Mouse (Mus musculus) liver, embryonic 13.5 days (tissue): Measurements from ENCODE around the gene Nop9. TPM values are rescaled to one million over a fixed set of nuclear protein-coding genes. Genes with fewer than 3 reads are reported as not detected.
A peak's percentile ranks its signal among the peaks of the same experiment; 100 is the strongest.

ENCODE experiments used
- ATAC-seq: fragments of 200-750 bp; cut with Nextera tagmentation; 2 replicates; pipeline ENCODE4 v1.8.0; 2017; ENCODE audit warnings: low read depth, mild to moderate bottlenecking, moderate number of reproducible peaks, moderate library complexity
- DNase-seq: peaks from one replicate; pipeline ENCODE4 v3.0.0; 2022
- H3K27ac ChIP-seq: fragments of 300-500 bp; sonication (generic); 2 replicates; pipeline ENCODE4 v1.5.1; 2015; ENCODE audit warnings: moderate library complexity, mild to moderate bottlenecking, inconsistent platforms
- H3K27me3 ChIP-seq: fragments of 300-500 bp; sonication (generic); 2 replicates; pipeline ENCODE4 v1.6.1; 2015; ENCODE audit warnings: mild to moderate bottlenecking, inconsistent platforms
- H3K36me3 ChIP-seq: fragments of 300-500 bp; sonication (generic); 2 replicates; pipeline ENCODE4 v1.6.1; 2015; ENCODE audit warnings: mild to moderate bottlenecking, inconsistent platforms
- H3K4me1 ChIP-seq: fragments of 300-500 bp; sonication (generic); replicated peaks from 2 replicates; pipeline ENCODE4 v1.6.1; 2015; ENCODE audit warnings: inconsistent platforms
- H3K4me2 ChIP-seq: fragments of 300-500 bp; sonication (generic); 2 replicates; pipeline ENCODE4 v1.6.1; 2015; ENCODE audit warnings: inconsistent platforms, mild to moderate bottlenecking, moderate library complexity
- H3K4me3 ChIP-seq: fragments of 300-500 bp; sonication (generic); replicated peaks from 2 replicates; pipeline ENCODE4 v1.5.1; 2015; ENCODE audit warnings: mild to moderate bottlenecking, inconsistent platforms
- H3K9ac ChIP-seq: fragments of 300-500 bp; sonication (generic); 2 replicates; pipeline ENCODE4 v1.6.1; 2015; ENCODE audit warnings: mild to moderate bottlenecking, inconsistent platforms
- H3K9me3 ChIP-seq: fragments of 300-500 bp; sonication (generic); replicated peaks from 2 replicates; pipeline ENCODE4 v1.6.1; 2016; ENCODE audit warnings: inconsistent platforms
- WGBS: fragments of 180-500 bp; shearing (Covaris S2); methylation state at CpG from one replicate; pipeline ENCODE4 v1.1.7; 2015; ENCODE audit not compliant: insufficient replicate concordance; 5-methylcytosine and 5-hydroxymethylcytosine counted together
- polyA plus RNA-seq: library from polyadenylated mRNA; unstranded; fragments of >200 nt; fragmentation: Nextera tagmentation; extraction: Ambion mirVana; gene quantifications from 2 replicates; pipeline ENCODE4 v1.2.1, GENCODE M21; 2015

The Nop9 gene
- polyA plus RNA-seq: 41.9 and 42.8 TPM in 2 replicates

DNA sequence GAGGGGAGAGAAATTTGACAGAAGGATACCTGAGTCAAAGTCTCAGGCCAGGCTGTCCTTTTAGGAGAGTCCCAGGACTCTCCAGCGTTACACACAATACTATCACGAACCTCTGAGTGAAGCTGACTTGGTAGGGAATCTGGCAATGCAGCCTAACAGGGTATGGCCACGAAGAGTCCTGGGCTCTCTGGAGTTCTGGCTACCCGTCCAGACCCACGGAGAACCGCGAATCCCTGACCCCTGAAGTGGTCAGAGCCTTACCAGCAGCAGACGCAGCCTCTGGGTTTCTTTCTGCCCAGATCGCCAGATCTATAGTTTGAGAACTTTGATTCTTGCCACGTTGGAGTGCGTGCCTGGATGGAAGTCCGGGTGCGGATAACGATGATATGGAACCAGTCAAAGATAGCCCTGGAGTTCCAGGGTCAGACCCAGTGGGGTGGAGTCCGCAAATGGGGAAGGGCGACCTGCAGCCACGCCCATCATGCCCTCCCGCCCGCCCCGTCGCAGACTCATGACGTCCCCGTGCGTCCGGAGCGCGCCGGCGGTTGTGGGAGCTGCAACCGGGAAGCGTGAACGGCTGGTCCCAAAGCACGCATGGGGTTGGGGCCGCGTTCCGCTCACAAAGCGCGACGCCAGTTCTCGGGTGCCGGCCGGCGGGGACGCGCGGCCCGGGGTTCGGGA, at the start of gene Nop9, which contains the start of gene Dhrs1:
Nop9 (plus strand) TSS at position 514 of the 681 bp plus-strand sequence.
Dhrs1 (minus strand) TSS at position 511 of the 681 bp plus-strand sequence.
- Histone ChIP-seq H3K4me1 (peaks cover 39% of the 10 kb centered on the region), H3K27me3 (no peaks in the 10 kb centered on the region), H3K27ac (peak within 1 kb of the TSS; percentile 72), H3K4me3 (peak within 1 kb of the TSS; percentile 86), H3K36me3 (peaks cover 38% of the 10 kb centered on the region), H3K9ac (peak within 1 kb of the TSS; percentile 86), H3K9me3 (no peaks in the 10 kb centered on the region), H3K4me2 (peak within 1 kb of the TSS; percentile 93)
- ATAC-seq: peak; percentile 89
- DNase-seq: peak; percentile 84
- WGBS: 3% methylated on average over 46 of the region's 48 CpGs

DNA sequence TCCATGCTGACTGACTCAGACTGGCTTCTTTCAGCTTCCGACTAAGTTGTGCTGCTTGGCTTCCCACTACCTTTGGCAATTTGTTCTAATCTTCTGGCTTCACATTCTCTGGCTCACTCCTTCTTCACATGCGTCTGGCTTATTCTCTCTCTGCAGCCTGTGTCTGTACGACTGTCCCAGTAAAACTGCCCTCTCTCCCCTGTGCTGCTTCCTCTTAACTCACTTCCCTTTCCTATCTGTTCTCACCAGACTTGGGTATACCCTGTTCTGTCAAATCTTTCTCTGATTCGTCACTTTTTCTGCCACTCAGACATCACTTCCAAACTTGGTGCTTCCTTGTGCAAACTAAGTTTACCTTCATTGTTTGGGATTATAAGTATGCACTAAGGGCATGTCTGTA, 48.3 kb upstream of the Nop9 start:
- Histone ChIP-seq H3K4me2 (no peak overlapping the region), H3K27ac (peak overlapping the region; percentile 45; the same call in 1 of the 2 replicates), H3K4me1 (0 out of 2 replicates have a peak, but pooled peaks cover 3% of the 10 kb centered on the region), H3K9ac (no peak overlapping the region), H3K27me3 (no peaks in the 10 kb centered on the region), H3K4me3 (no peak overlapping the region), H3K36me3 (no peaks in the 10 kb centered on the region), H3K9me3 (peaks cover 3% of the 10 kb centered on the region; the same call in 1 of the 2 replicates)
- WGBS: 42% methylated on average over 4 of the region's 4 CpGs
- no peak for ATAC-seq
- DNase-seq: no peak

DNA sequence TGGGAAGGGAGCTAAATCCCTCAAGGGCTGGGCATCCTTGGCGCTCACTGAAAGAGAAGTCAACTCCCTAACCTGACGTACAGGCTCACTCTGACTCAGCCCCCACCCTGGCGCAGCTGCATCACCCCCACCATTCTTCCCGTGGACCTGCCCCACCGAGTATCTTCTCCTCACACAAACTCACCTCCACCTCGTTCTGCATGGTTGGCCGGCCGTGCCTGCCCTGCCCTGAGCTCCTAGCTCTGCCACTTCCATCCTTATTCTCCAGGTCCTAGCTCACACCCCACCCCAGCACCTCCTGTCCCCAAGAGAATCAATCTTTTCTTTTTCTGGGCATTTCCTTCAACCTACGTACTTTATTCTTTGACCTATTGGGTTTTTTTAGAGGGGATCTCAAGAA, 44.4 kb upstream of the Nop9 start:
- no peak overlapping the region for H3K4me3 ChIP-seq
- no peaks in the 10 kb centered on the region for H3K36me3 ChIP-seq
- no peak overlapping the region for H3K27ac ChIP-seq
- H3K27me3 ChIP-seq: no peaks in the 10 kb centered on the region
- H3K4me1 ChIP-seq: peaks cover 11% of the 10 kb centered on the region
- no peak overlapping the region for H3K4me2 ChIP-seq
- DNase-seq (no peak), ATAC-seq (no peak)
- WGBS: 68% methylated on average over 9 of the region's 9 CpGs
- no peak overlapping the region for H3K9ac ChIP-seq
- no peaks in the 10 kb centered on the region for H3K9me3 ChIP-seq

DNA sequence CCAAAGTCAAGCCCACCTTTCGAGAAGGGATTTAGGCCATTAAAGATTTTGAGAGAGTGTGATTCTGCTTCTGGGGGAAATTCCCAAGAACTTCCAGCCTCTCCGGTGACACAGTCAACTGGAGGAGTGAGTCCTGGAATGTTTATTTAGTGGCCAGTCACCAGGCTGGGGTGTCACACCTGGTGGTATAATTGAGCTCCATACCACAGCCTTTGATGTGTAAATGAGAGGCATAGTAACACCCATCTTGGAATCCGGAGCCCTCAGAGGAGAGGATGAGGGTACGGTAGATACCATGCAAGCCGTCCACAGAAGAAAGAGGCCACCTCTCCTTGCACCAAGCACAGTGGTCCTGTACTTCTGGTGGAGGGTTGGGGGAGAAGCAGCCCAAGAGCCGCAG, 42.7 kb upstream of the Nop9 start:
- Histone ChIP-seq H3K27ac (no peak overlapping the region), H3K4me1 (peaks cover 27% of the 10 kb centered on the region), H3K9ac (no peak overlapping the region), H3K36me3 (no peaks in the 10 kb centered on the region), H3K27me3 (no peaks in the 10 kb centered on the region), H3K4me3 (no peak overlapping the region), H3K4me2 (no peak overlapping the region), H3K9me3 (no peaks in the 10 kb centered on the region)
- ATAC-seq: no peak
- no peak for DNase-seq
- WGBS: 70% methylated on average over 6 of the region's 6 CpGs

DNA sequence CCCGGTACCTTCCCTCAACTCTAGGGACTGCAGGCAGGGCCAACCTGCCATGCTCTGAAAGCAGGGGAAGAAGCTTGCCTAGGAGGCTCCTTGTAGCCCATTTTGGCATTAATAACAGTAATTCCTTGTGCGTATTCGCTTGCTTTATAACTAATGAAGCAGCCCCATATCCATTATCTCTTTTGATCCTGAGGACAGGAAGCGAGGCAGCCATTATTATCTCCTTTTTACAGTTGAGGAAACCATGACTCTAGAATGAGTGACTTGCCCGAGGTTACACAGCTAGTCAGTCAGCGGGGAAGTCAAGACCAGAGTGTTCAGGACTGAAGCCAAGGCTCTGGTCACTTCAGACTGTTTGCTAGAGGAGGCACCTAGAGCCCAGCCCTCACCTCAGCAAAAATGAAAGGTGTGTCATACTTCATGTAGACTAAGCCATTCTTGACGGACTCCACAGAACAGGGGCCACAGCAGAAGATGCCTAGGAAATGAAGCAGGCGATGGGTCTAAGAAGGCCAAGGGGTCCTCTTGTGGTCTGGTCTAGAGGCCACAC, 39.4 kb upstream of the Nop9 start:
- no peak overlapping the region for H3K4me2 ChIP-seq
- WGBS: 44% methylated on average over 8 of the region's 8 CpGs
- H3K9me3 ChIP-seq: no peaks in the 10 kb centered on the region
- H3K9ac ChIP-seq: no peak overlapping the region
- no peaks in the 10 kb centered on the region for H3K27me3 ChIP-seq
- no peak overlapping the region for H3K27ac ChIP-seq
- DNase-seq (no peak), ATAC-seq (0 out of 2 replicates have a peak, but pooled peaks have one; percentile 6)
- H3K4me1 ChIP-seq: peaks cover 32% of the 10 kb centered on the region
- H3K4me3 ChIP-seq: no peak overlapping the region
- no peaks in the 10 kb centered on the region for H3K36me3 ChIP-seq

DNA sequence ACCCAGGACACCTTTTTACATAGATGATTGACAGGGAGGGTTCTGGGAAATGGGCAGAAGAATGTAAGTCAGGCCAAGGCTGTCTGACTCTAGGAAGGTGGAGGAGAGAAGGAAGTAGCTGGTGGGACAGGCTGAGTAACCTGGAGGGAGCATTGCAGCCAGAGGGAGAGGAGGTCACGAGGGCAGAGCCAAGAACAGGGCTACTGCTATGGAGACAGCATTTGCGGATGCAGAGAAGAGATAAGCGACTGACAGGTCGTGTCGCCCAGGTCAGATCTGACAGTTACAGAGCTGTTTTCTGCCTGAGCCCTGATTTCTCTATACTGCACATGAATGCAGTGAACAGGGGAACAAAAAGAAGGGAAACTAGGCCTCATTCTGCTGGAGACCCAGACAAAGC, 38.1 kb upstream of the Nop9 start:
- Histone ChIP-seq H3K9ac (no peak overlapping the region), H3K27ac (no peak overlapping the region), H3K27me3 (peaks cover 5% of the 10 kb centered on the region; the same call in 1 of the 2 replicates), H3K4me3 (no peak overlapping the region), H3K4me2 (no peak overlapping the region), H3K4me1 (peaks cover 37% of the 10 kb centered on the region), H3K36me3 (no peaks in the 10 kb centered on the region), H3K9me3 (no peaks in the 10 kb centered on the region)
- DNase-seq (peak; percentile 26), ATAC-seq (peak; percentile 68)
- WGBS: 7% methylated on average over 5 of the region's 5 CpGs

DNA sequence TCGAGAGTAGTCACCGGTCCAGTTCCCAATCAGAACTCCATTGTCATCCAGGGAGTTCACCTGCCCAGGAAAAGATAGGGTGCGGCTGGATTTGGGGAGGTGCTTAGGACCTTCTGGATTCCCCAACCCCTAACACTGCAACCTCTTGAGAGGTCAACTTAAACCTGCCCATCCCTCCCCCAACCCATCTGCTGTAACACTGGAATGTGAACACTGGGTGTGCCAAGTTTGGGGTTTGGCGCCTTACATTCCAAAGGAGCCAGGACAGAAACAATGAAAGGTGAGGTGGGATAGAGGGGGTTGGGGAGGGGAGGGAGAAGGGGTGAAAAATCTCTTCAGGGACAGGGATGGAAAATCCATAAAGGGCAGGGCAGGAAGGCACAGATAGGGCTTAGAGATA, 36.0 kb upstream of the Nop9 start:
- Histone ChIP-seq H3K9ac (no peak overlapping the region), H3K4me3 (no peak overlapping the region), H3K27ac (no peak overlapping the region), H3K9me3 (no peaks in the 10 kb centered on the region), H3K4me1 (peaks cover 56% of the 10 kb centered on the region), H3K36me3 (no peaks in the 10 kb centered on the region), H3K27me3 (peaks cover 11% of the 10 kb centered on the region), H3K4me2 (no peak overlapping the region)
- ATAC-seq (no peak), DNase-seq (no peak)
- WGBS: 83% methylated on average over 4 of the region's 4 CpGs

DNA sequence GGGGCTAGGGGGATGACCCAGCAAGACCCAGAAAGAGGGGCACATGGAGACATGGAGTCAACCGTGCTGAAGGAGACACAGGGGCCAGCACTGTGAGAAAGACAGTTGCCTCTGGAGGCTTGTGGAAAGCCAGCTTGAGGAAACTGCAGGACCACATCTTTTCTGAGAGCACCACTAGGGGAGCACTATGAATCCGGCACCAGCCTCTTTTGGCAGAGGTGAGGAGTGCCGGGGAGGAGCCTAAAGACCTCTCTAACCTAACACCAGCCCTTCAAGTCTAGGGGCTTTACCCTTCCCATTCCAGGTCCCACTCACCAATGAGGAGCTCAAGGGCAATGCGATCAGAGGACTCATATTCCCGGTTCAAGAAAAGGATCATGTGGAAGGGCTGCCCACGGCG, 33.7 kb upstream of the Nop9 start:
- H3K27ac ChIP-seq: no peak overlapping the region
- no peak for DNase-seq
- H3K36me3 ChIP-seq: peaks cover 6% of the 10 kb centered on the region; the same call in 1 of the 2 replicates
- H3K27me3 ChIP-seq: peaks cover 11% of the 10 kb centered on the region
- peaks cover 50% of the 10 kb centered on the region for H3K4me1 ChIP-seq
- H3K9me3 ChIP-seq: no peaks in the 10 kb centered on the region
- no peak overlapping the region for H3K9ac ChIP-seq
- H3K4me3 ChIP-seq: no peak overlapping the region
- ATAC-seq: no peak
- 68% methylated on average over 7 of the region's 7 CpGs for WGBS
- H3K4me2 ChIP-seq: no peak overlapping the region

DNA sequence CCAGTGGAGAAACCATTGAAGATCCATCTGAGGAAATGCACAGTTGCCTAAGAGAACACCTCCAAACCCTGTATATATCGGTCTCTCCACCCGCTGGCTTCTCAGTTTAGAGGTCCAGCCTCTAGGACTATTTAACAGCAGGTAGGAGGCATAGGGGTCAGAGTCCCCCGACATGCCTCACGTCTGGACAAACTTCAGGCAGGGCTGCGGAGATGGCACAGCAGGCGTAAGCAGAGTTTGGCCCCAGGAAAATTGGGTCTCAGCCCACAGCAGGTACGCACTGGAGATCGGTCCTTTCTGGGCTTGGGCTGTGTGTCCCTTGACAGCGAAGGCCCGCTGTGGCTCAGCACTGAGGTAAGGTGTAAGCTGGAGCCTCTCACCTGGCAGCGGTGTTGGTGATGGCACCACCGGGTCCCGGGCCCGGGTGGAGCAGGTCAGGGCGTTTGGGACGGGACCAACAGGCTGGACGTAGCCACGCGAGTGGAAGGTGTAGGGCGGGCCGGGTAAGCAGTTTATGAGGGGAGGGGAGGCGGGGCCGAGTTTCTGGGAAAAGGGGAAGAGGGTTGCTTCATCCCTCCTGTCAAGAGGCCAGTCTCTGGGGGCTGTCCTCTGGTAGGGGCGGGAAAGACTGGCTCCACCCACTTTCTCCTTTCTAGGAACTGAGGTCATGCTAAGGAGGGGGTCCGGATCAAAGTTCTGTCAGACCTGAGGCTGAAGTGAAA, 32.3 kb upstream of the Nop9 start:
- Histone ChIP-seq H3K4me2 (peak overlapping the region; percentile 68), H3K4me1 (peaks cover 39% of the 10 kb centered on the region), H3K36me3 (peaks cover 17% of the 10 kb centered on the region; the same call in 1 of the 2 replicates), H3K4me3 (peak overlapping the region; percentile 42), H3K9me3 (no peaks in the 10 kb centered on the region), H3K27me3 (peaks cover 11% of the 10 kb centered on the region), H3K9ac (peak overlapping the region; percentile 49; the same call in 1 of the 2 replicates), H3K27ac (no peak overlapping the region)
- peak; percentile 31 for DNase-seq
- WGBS: 13% methylated on average over 25 of the region's 25 CpGs
- ATAC-seq: peak; percentile 68

DNA sequence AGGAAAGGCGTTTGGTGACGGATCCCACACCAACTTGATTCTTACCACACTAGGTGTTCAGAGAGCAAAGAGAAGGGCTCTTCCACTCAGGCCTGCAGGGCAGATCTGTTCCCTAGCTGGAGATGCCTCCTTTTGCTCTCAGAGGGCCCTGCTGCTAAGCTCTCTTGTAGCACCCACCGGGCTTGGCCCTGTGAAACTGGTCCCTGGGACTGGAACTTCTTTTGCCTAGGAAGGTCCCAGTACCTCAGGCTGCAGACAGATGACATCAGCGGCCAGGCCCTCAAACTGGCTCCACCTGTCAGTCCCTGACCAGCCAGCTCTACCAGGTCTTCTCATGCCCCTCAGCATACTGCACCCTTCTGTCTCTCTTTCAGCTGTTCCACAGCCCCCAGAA, 31.8 kb upstream of the Nop9 start, which contains the start of gene Tgm1:
Tgm1 (minus strand) TSS at position 198 of the 394 bp plus-strand sequence.
- peak within 1 kb of the TSS; percentile 42 for H3K4me3 ChIP-seq
- peaks cover 11% of the 10 kb centered on the region for H3K27me3 ChIP-seq
- peak within 1 kb of the TSS; percentile 49; the same call in 1 of the 2 replicates for H3K9ac ChIP-seq
- H3K27ac ChIP-seq: no peak within 1 kb of the TSS
- 23% methylated on average over 4 of the region's 4 CpGs for WGBS
- DNase-seq (no peak), ATAC-seq (no peak)
- peak within 1 kb of the TSS; percentile 68 for H3K4me2 ChIP-seq
- H3K4me1 ChIP-seq: peaks cover 39% of the 10 kb centered on the region
- peaks cover 22% of the 10 kb centered on the region for H3K36me3 ChIP-seq
- no peaks in the 10 kb centered on the region for H3K9me3 ChIP-seq

DNA sequence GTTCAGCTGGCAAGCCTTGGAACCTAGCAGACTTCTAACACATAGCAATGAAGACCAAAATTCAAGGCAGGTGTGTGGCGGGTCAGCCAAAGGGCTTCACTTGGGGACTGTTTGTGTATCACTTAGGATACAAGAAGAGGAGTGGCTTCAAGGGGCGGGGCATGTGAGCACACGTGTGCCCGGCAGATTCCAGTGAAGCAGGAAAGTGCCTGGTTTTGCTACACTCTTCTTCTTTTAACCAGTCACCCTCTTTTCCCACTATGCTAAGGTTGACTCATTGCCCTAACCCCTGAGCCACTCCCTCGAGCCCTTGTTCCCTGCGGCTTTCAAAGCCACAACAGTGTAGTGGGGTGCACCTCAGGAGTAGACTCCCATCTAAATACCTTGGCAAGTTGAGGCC, 30.6 kb upstream of the Nop9 start:
- Histone ChIP-seq H3K4me3 (no peak overlapping the region), H3K27ac (no peak overlapping the region), H3K27me3 (peaks cover 11% of the 10 kb centered on the region), H3K36me3 (peaks cover 29% of the 10 kb centered on the region), H3K4me2 (no peak overlapping the region), H3K9ac (no peak overlapping the region), H3K4me1 (peaks cover 39% of the 10 kb centered on the region), H3K9me3 (no peaks in the 10 kb centered on the region)
- ATAC-seq: no peak
- WGBS: 28% methylated on average over 6 of the region's 6 CpGs
- no peak for DNase-seq
